In genomic region chr5:146250369-146251075, GRCm38 (mm10) we compare ENCODE assay signal across 12 mouse cellular contexts. TPM values are rescaled to one million over a fixed set of nuclear protein-coding genes. Genes with fewer than 3 reads are reported as not detected.
DNase-seq lines count a peak whose midpoint lies in the region; ATAC-seq lines count a peak whose summit lies in the region.
"Had no signal": no experiment of that assay in that cellular context is flagged by ENCODE, and none has a peak within 500 bp of the region (broad histone marks: within the 10 kb centered on the region; RNA-seq: fewer than 3 reads in every experiment).

No protein-coding gene starts in this region.

- H3K9ac ChIP-seq in kidney, embryonic 15.5 days, result no peak overlapping the region
- H3K9ac ChIP-seq in intestine, embryonic 14.5 days (ENCODE audit: low read length), result no peak overlapping the region
- H3K9ac ChIP-seq: forebrain, embryonic 15.5 days had no signal

- WGBS in kidney, embryonic 15.5 days, result 91% methylated on average over 12 of the region's 12 CpGs
- 72% methylated on average over 12 of the region's 12 CpGs for WGBS in intestine, embryonic 14.5 days

- peaks cover 3% of the 10 kb centered on the region; the same call in 1 of the 2 replicates for H3K4me1 ChIP-seq in kidney, embryonic 15.5 days
- peaks cover 20% of the 10 kb centered on the region for H3K4me1 ChIP-seq in intestine, embryonic 14.5 days (replicated peaks; ENCODE audit: control insufficient read depth, insufficient read depth, low read length)
- H3K4me1 ChIP-seq: forebrain, embryonic 15.5 days had no signal

- no peak overlapping the region for H3K4me3 ChIP-seq in kidney, embryonic 15.5 days (replicated peaks)
- H3K4me3 ChIP-seq in intestine, embryonic 14.5 days (ENCODE audit: low read depth, low read length), result no peak overlapping the region
- H3K4me3 ChIP-seq: forebrain, embryonic 15.5 days had no signal

- H3K27ac ChIP-seq in kidney, embryonic 15.5 days, result no peak overlapping the region
- peak overlapping the region; percentile 65 for H3K27ac ChIP-seq in intestine, embryonic 14.5 days (ENCODE audit: low read depth)
- H3K27ac ChIP-seq: forebrain, embryonic 15.5 days had no signal

- H3K27me3 ChIP-seq in kidney, embryonic 15.5 days, result no peaks in the 10 kb centered on the region
- no peaks in the 10 kb centered on the region for H3K27me3 ChIP-seq in intestine, embryonic 14.5 days (replicated peaks; ENCODE audit: control insufficient read depth, insufficient read depth, low read length)
- H3K27me3 ChIP-seq: forebrain, embryonic 15.5 days had no signal

- no peaks in the 10 kb centered on the region for H3K9me3 ChIP-seq in kidney, embryonic 15.5 days (replicated peaks)
- H3K9me3 ChIP-seq in intestine, embryonic 14.5 days (ENCODE audit: control insufficient read depth, low read length), result no peaks in the 10 kb centered on the region
- H3K9me3 ChIP-seq: forebrain, embryonic 15.5 days had no signal

- 0 out of 2 replicates have a peak, but pooled peaks cover 4% of the 10 kb centered on the region for H3K36me3 ChIP-seq in kidney, embryonic 15.5 days
- H3K36me3 ChIP-seq in intestine, embryonic 14.5 days (ENCODE audit: control insufficient read depth, insufficient read depth, low read length), result 0 out of 2 replicates have a peak, but pooled peaks cover 5% of the 10 kb centered on the region
- H3K36me3 ChIP-seq: forebrain, embryonic 15.5 days had no signal

- no peak overlapping the region for H3K4me2 ChIP-seq in kidney, embryonic 15.5 days
- H3K4me2 ChIP-seq in intestine, embryonic 14.5 days (ENCODE audit: low read length), result no peak overlapping the region
- H3K4me2 ChIP-seq: forebrain, embryonic 15.5 days had no signal

- peak; percentile 83; the same call in 1 of the 2 replicates for ATAC-seq in kidney, embryonic 15.5 days (replicated peaks; ENCODE audit: low FRiP score)
- ATAC-seq in intestine, embryonic 14.5 days (replicated peaks; ENCODE audit: low FRiP score, low TSS enrichment, low read depth), result peak; percentile 79; the same call in 1 of the 2 replicates
- peak; percentile 61 for ATAC-seq in megakaryocyte progenitor cell, adult 5-6 weeks (replicated peaks; ENCODE audit: poor library complexity)
- no peak for ATAC-seq in cerebellum, adult (ENCODE audit: insufficient number of reproducible peaks, low FRiP score, low TSS enrichment)
- ATAC-seq: CD4-positive, CD25-positive, alpha-beta regulatory T cell, adult 4 months; forebrain, embryonic 15.5 days had no signal

- DNase-seq in kidney, adult 18-20 months, result no peak
- DNase-seq in c-Kit-negative CD71-positive TER-119-positive erythroid progenitor cells, embryonic 14.5 days (ENCODE audit: low read depth, low spot score), result peak; percentile 83
- DNase-seq in intestine, embryonic 14.5 days (ENCODE audit: low spot score), result no peak
- no peak for DNase-seq in urinary bladder, postnatal 4 days (ENCODE audit: low spot score in 2 of 2)
- no peak for DNase-seq in frontal cortex, adult 2 months (ENCODE audit: extremely low spot score in 1 of 2, low spot score in 1 of 2)
- DNase-seq: adrenal gland, adult 8-10 months; cerebellum, adult 18-20 months had no signal

RNA-seq across cellular contexts. Expression of gene Cdk8, which starts 19.5 kb away (rescaled TPM):
- polyA plus RNA-seq in kidney, embryonic 15.5 days (2015; fragmentation: Nextera tagmentation; extraction: Ambion mirVana), result 19.0 and 19.4 TPM in 2 replicates
- 28.9 and 35.1 TPM in 2 replicates for polyA plus RNA-seq in intestine, embryonic 14.5 days (2014; fragmentation: Nextera tagmentation; extraction: Ambion mirVana)
- total RNA-seq in megakaryocyte progenitor cell, adult 5-6 weeks (2015), result 53.2 and 55.4 TPM in 2 replicates
- 41.0 and 50.5 TPM in 2 replicates for total RNA-seq in megakaryocyte progenitor cell, adult 5-6 weeks (2017)
- 36.0 and 38.4 TPM in 2 replicates for polyA plus RNA-seq in frontal cortex, adult 2 months (2012; rRNA removed)

RNA-seq across cellular contexts. Expression of gene Rnf6, which starts 29.2 kb away (rescaled TPM):
- 55.2 and 57.1 TPM in 2 replicates for polyA plus RNA-seq in kidney, embryonic 15.5 days (2015; fragmentation: Nextera tagmentation; extraction: Ambion mirVana)
- polyA plus RNA-seq in intestine, embryonic 14.5 days (2014; fragmentation: Nextera tagmentation; extraction: Ambion mirVana), result 38.8 and 39.9 TPM in 2 replicates
- total RNA-seq in megakaryocyte progenitor cell, adult 5-6 weeks (2015), result 17.9 and 18.7 TPM in 2 replicates
- total RNA-seq in megakaryocyte progenitor cell, adult 5-6 weeks (2017), result 40.3 and 42.0 TPM in 2 replicates
- polyA plus RNA-seq in frontal cortex, adult 2 months (2012; rRNA removed), result 41.4 and 45.2 TPM in 2 replicates
